In the genomic region with DNA sequence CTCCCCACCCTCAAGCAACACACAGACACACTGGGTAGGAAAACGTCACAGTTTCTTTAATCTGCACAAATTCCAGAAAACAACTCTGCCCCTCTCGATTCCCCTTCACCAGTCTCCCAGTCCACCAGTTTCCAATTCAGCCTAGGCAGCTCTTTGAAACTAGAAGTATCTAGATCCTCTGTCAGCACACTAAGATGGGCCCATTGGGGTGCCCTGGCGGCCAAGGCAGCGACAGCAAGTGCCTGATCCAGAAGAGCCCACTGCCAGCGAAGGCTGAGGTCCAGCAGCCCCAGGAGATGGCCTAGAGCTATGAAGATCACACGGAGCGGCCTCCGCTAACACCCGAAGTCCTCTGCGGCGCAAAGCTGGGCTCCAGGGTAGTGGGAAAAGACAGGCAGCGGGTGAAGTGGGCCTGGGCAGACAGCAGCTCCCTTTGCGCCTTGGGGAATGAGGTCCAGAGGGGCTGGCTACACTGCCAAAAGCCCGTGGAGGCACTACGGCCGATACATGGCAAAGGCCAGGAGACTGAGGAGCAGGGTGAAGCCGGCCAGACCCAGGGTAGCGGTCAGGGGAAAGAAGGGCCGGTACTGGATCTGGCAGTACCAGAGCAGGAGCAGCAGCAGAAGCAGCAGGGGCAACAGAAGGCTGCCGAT, we compare ENCODE assay signal across 8 mouse cellular contexts. TPM values are rescaled to one million over a fixed set of nuclear protein-coding genes. Genes with fewer than 3 reads are reported as not detected.
DNase-seq lines count a peak whose midpoint lies in the region; ATAC-seq and TF ChIP-seq lines count a peak whose summit lies in the region.

No protein-coding gene starts in this region.

- no peak for TF ChIP-seq POLR2A in bone marrow macrophage, adult 2 months (IDR thresholded peaks at IDR 0.05; ENCODE audit: borderline replicate concordance, low read depth, low read length)

- DNase-seq in kidney, postnatal 25 days: no peak
- no peak for DNase-seq in forebrain, embryonic 14.5 days (ENCODE audit: low spot score)
- DNase-seq in liver, postnatal 0 days: no peak
- no peak for DNase-seq in left cerebral cortex, postnatal 10 days (ENCODE audit: extremely low spot score in 1 of 2, low spot score in 2 of 2)
- DNase-seq in kidney, adult 8-10 months: no peak
- DNase-seq in left cerebral cortex, postnatal 4 days: no peak

- TF ChIP-seq EP300 in liver, postnatal 0 days (IDR thresholded peaks at IDR 0.05; ENCODE audit: low read depth): no peak

- 0 out of 2 replicates have a peak, but pooled peaks have one; percentile 1 for ATAC-seq in kidney, embryonic 15.5 days (replicated peaks; ENCODE audit: low FRiP score)
- no peak for ATAC-seq in forebrain, embryonic 14.5 days
- ATAC-seq in liver, postnatal 0 days: peak; percentile 1; the same call in 1 of the 2 replicates

- peak overlapping the region; percentile 98 for H3K9ac ChIP-seq in kidney, embryonic 15.5 days
- H3K9ac ChIP-seq in forebrain, embryonic 14.5 days (ENCODE audit: low read length): peak overlapping the region; percentile 95; the same call in 1 of the 2 replicates
- H3K9ac ChIP-seq in liver, postnatal 0 days (replicated peaks): peak overlapping the region; percentile 97

- H3K4me1 ChIP-seq in kidney, embryonic 15.5 days: peaks cover 36% of the 10 kb centered on the region
- peaks cover 12% of the 10 kb centered on the region for H3K4me1 ChIP-seq in bone marrow macrophage, adult 2 months (ENCODE audit: control insufficient read depth, insufficient read depth, low read length)
- peaks cover 18% of the 10 kb centered on the region for H3K4me1 ChIP-seq in forebrain, embryonic 14.5 days (ENCODE audit: control insufficient read depth, insufficient read depth, low read length)
- peaks cover 23% of the 10 kb centered on the region for H3K4me1 ChIP-seq in liver, postnatal 0 days (ENCODE audit: insufficient read depth)

- 55% methylated on average over 20 of the region's 20 CpGs for WGBS in kidney, embryonic 15.5 days
- WGBS in forebrain, embryonic 14.5 days: 64% methylated on average over 20 of the region's 20 CpGs
- 57% methylated on average over 20 of the region's 20 CpGs for WGBS in liver, postnatal 0 days (ENCODE audit: insufficient replicate concordance)

- no peaks in the 10 kb centered on the region for H3K9me3 ChIP-seq in kidney, embryonic 15.5 days (replicated peaks)
- no peaks in the 10 kb centered on the region for H3K9me3 ChIP-seq in forebrain, embryonic 14.5 days (replicated peaks; ENCODE audit: control insufficient read depth, low read length)
- H3K9me3 ChIP-seq in liver, postnatal 0 days (ENCODE audit: low read length): no peaks in the 10 kb centered on the region

- peaks cover 33% of the 10 kb centered on the region for H3K36me3 ChIP-seq in kidney, embryonic 15.5 days
- H3K36me3 ChIP-seq in forebrain, embryonic 14.5 days (ENCODE audit: control insufficient read depth, insufficient read depth, low read length): peaks cover 27% of the 10 kb centered on the region
- H3K36me3 ChIP-seq in liver, postnatal 0 days (replicated peaks; ENCODE audit: insufficient read depth, low read length): peaks cover 19% of the 10 kb centered on the region

- peaks cover 3% of the 10 kb centered on the region; the same call in 1 of the 2 replicates for H3K27me3 ChIP-seq in kidney, embryonic 15.5 days
- no peaks in the 10 kb centered on the region for H3K27me3 ChIP-seq in forebrain, embryonic 14.5 days (replicated peaks; ENCODE audit: control insufficient read depth, insufficient read depth, low read length)
- H3K27me3 ChIP-seq in liver, postnatal 0 days (ENCODE audit: insufficient read depth, low read length): no peaks in the 10 kb centered on the region

- peak overlapping the region; percentile 85 for H3K4me2 ChIP-seq in kidney, embryonic 15.5 days
- H3K4me2 ChIP-seq in forebrain, embryonic 14.5 days (ENCODE audit: low read length): peak overlapping the region; percentile 97
- H3K4me2 ChIP-seq in liver, postnatal 0 days (ENCODE audit: low read depth, low read length): peak overlapping the region; percentile 99

- peak overlapping the region; percentile 94 for H3K27ac ChIP-seq in kidney, embryonic 15.5 days
- H3K27ac ChIP-seq in bone marrow macrophage, adult 2 months (ENCODE audit: insufficient read depth, low read depth, low read length): peak overlapping the region; percentile 9; the same call in 1 of the 2 replicates
- H3K27ac ChIP-seq in forebrain, embryonic 14.5 days (ENCODE audit: low read depth, low read length): peak overlapping the region; percentile 85
- peak overlapping the region; percentile 95 for H3K27ac ChIP-seq in liver, postnatal 0 days (ENCODE audit: low read depth)

- H3K4me3 ChIP-seq in kidney, embryonic 15.5 days (replicated peaks): peak overlapping the region; percentile 91
- peak overlapping the region; percentile 63 for H3K4me3 ChIP-seq in bone marrow macrophage, adult 2 months (ENCODE audit: insufficient read depth, low read length)
- peak overlapping the region; percentile 96 for H3K4me3 ChIP-seq in forebrain, embryonic 14.5 days (ENCODE audit: low read depth, low read length)
- peak overlapping the region; percentile 98 for H3K4me3 ChIP-seq in liver, postnatal 0 days (ENCODE audit: low read depth, low read length)

- intact Hi-C loops in left cerebral cortex, postnatal 10 days (cut with DNase I): loop anchor here (2.0 kb wide), 1 partner anchor 21 kb away; no protein-coding TSS in a partner anchor
- intact Hi-C loops in left cerebral cortex, postnatal 4 days (cut with DNase I): no loop called here

- TF ChIP-seq CTCF in bone marrow macrophage, adult 2 months (IDR thresholded peaks at IDR 0.05; ENCODE audit: low read depth, low read length): no peak
- TF ChIP-seq CTCF in liver, postnatal 0 days (IDR thresholded peaks at IDR 0.05; ENCODE audit: low read depth): peak; percentile 22; the same call in 1 of the 2 replicates

RNA-seq across cellular contexts. Expression of a gene that starts 0.5 kb away (rescaled TPM):
- 116 and 125 TPM in 2 replicates for polyA plus RNA-seq in kidney, embryonic 15.5 days (2015; fragmentation: Nextera tagmentation; extraction: Ambion mirVana)
- polyA plus RNA-seq in bone marrow macrophage, adult 2 months (2012; ENCODE audit: insufficient read depth, insufficient read length, missing spikeins): 46.3 and 49.0 TPM in 2 replicates
- polyA plus RNA-seq in forebrain, embryonic 14.5 days (2014; fragmentation: Nextera tagmentation; extraction: Ambion mirVana): 89.3 and 94.3 TPM in 2 replicates
- polyA plus RNA-seq in liver, postnatal 0 days (2015; fragmentation: Nextera tagmentation; extraction: Ambion mirVana): 40.6 and 46.9 TPM in 2 replicates
- 100 to 1,000 TPM in 1 of 2 experiments, 10 to 100 TPM in 1; 96.6 to 105 TPM for total RNA-seq in left cerebral cortex, postnatal 10 days (2021)
- 10 to 100 TPM; 82.6 to 83.4 TPM for total RNA-seq in left cerebral cortex, postnatal 4 days (2021)

RNA-seq across cellular contexts. Expression of a gene that starts 2.1 kb away (rescaled TPM):
- 25.2 and 26.5 TPM in 2 replicates for polyA plus RNA-seq in kidney, embryonic 15.5 days (2015; fragmentation: Nextera tagmentation; extraction: Ambion mirVana)
- polyA plus RNA-seq in bone marrow macrophage, adult 2 months (2012; ENCODE audit: insufficient read depth, insufficient read length, missing spikeins): 7.9 and 12.7 TPM in 2 replicates
- polyA plus RNA-seq in forebrain, embryonic 14.5 days (2014; fragmentation: Nextera tagmentation; extraction: Ambion mirVana): 45.5 and 47.5 TPM in 2 replicates
- polyA plus RNA-seq in liver, postnatal 0 days (2015; fragmentation: Nextera tagmentation; extraction: Ambion mirVana): 5.2 and 5.5 TPM in 2 replicates
- 10 to 100 TPM; 29.1 to 29.4 TPM for total RNA-seq in left cerebral cortex, postnatal 10 days (2021)
- 10 to 100 TPM; 30.1 to 31.1 TPM for total RNA-seq in left cerebral cortex, postnatal 4 days (2021)

RNA-seq across cellular contexts. Expression of a gene that starts 6.4 kb away (rescaled TPM):
- 18.8 and 21.0 TPM in 2 replicates for polyA plus RNA-seq in kidney, embryonic 15.5 days (2015; fragmentation: Nextera tagmentation; extraction: Ambion mirVana)
- polyA plus RNA-seq in bone marrow macrophage, adult 2 months (2012; ENCODE audit: insufficient read depth, insufficient read length, missing spikeins): 75.2 and 77.7 TPM in 2 replicates
- polyA plus RNA-seq in forebrain, embryonic 14.5 days (2014; fragmentation: Nextera tagmentation; extraction: Ambion mirVana): 47.5 and 49.5 TPM in 2 replicates
- 8.3 and 9.1 TPM in 2 replicates for polyA plus RNA-seq in liver, postnatal 0 days (2015; fragmentation: Nextera tagmentation; extraction: Ambion mirVana)
- total RNA-seq in left cerebral cortex, postnatal 10 days (2021): 100 to 1,000 TPM; 488 to 490 TPM
- 100 to 1,000 TPM; 472 to 479 TPM for total RNA-seq in left cerebral cortex, postnatal 4 days (2021)

RNA-seq across cellular contexts. Expression of a gene that starts 21.9 kb away (rescaled TPM):
- polyA plus RNA-seq in kidney, embryonic 15.5 days (2015; fragmentation: Nextera tagmentation; extraction: Ambion mirVana): 42.3 and 42.7 TPM in 2 replicates
- 41.8 and 45.1 TPM in 2 replicates for polyA plus RNA-seq in bone marrow macrophage, adult 2 months (2012; ENCODE audit: insufficient read depth, insufficient read length, missing spikeins)
- polyA plus RNA-seq in forebrain, embryonic 14.5 days (2014; fragmentation: Nextera tagmentation; extraction: Ambion mirVana): 11.5 and 14.6 TPM in 2 replicates
- 7.5 and 8.3 TPM in 2 replicates for polyA plus RNA-seq in liver, postnatal 0 days (2015; fragmentation: Nextera tagmentation; extraction: Ambion mirVana)
- 10 to 100 TPM; 24.6 to 27.6 TPM for total RNA-seq in left cerebral cortex, postnatal 10 days (2021)
- total RNA-seq in left cerebral cortex, postnatal 4 days (2021): 10 to 100 TPM; 26.9 to 30.4 TPM

RNA-seq across cellular contexts. Expression of a gene that starts 22.2 kb away (rescaled TPM):
- 50.1 and 52.2 TPM in 2 replicates for polyA plus RNA-seq in kidney, embryonic 15.5 days (2015; fragmentation: Nextera tagmentation; extraction: Ambion mirVana)
- polyA plus RNA-seq in bone marrow macrophage, adult 2 months (2012; ENCODE audit: insufficient read depth, insufficient read length, missing spikeins): 55.5 and 59.9 TPM in 2 replicates
- 106 and 113 TPM in 2 replicates for polyA plus RNA-seq in forebrain, embryonic 14.5 days (2014; fragmentation: Nextera tagmentation; extraction: Ambion mirVana)
- polyA plus RNA-seq in liver, postnatal 0 days (2015; fragmentation: Nextera tagmentation; extraction: Ambion mirVana): 11.5 and 13.1 TPM in 2 replicates
- total RNA-seq in left cerebral cortex, postnatal 10 days (2021): 100 to 1,000 TPM; 148 to 150 TPM
- total RNA-seq in left cerebral cortex, postnatal 4 days (2021): 100 to 1,000 TPM; 122 to 132 TPM

Comparison
In these comparisons a context has a peak if more than half of its experiments do, and no peak if none do; other contexts are left out.
1. H3K27ac ChIP-seq: peak in every context shown above with its lines; median percentile 95 in liver, postnatal 0 days; 94 in kidney, embryonic 15.5 days; 85 in forebrain, embryonic 14.5 days; 9 in bone marrow macrophage, adult 2 months.